Comparison of ENCODE assay signal across 8 mouse cellular contexts in the genomic region with DNA sequence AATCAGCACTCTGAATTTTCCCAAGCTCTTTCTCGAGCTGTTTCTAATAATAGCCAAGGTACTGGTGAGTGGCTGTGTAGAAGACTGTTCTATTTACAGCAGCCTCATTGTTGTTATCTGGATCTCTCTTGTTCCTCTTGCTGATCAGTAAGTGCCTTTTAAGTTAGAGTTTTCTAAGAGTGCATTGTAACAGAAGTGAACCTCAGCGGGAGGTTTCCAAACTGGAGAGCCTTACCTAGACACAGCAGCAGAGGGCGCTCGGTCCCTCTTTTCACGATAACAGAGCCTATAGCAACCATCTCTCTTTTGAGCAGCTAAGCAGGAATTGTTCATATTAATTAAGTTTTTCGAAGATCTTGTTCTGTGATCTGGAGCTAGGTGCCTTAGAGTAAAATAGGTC.
A peak's percentile ranks its signal among the peaks of the same experiment; 100 is the strongest.
DNase-seq lines count a peak whose midpoint lies in the region; ATAC-seq and TF ChIP-seq lines count a peak whose summit lies in the region.

No protein-coding gene starts in this region.

- no peaks in the 10 kb centered on the region for H3K9me3 ChIP-seq in intestine, embryonic 14.5 days (ENCODE audit: control insufficient read depth, low read length)
- no peaks in the 10 kb centered on the region for H3K9me3 ChIP-seq in intestine, embryonic 16.5 days (ENCODE audit: control insufficient read depth, low read length)
- H3K9me3 ChIP-seq in hindbrain, postnatal 0 days (ENCODE audit: low read length), result no peaks in the 10 kb centered on the region
- H3K9me3 ChIP-seq in midbrain, embryonic 13.5 days, result no peaks in the 10 kb centered on the region

- H3K4me1 ChIP-seq in intestine, embryonic 14.5 days (replicated peaks; ENCODE audit: control insufficient read depth, insufficient read depth, low read length), result 0 out of 2 replicates have a peak, but pooled peaks cover 3% of the 10 kb centered on the region
- H3K4me1 ChIP-seq in intestine, embryonic 16.5 days (ENCODE audit: control insufficient read depth, insufficient read depth, low read length), result no peaks in the 10 kb centered on the region
- peaks cover 9% of the 10 kb centered on the region for H3K4me1 ChIP-seq in hindbrain, postnatal 0 days (ENCODE audit: insufficient read depth, low read length)
- peaks cover 40% of the 10 kb centered on the region for H3K4me1 ChIP-seq in midbrain, embryonic 13.5 days (replicated peaks)
- no peaks in the 10 kb centered on the region for H3K4me1 ChIP-seq in spleen, adult 2 months (ENCODE audit: control insufficient read depth, insufficient read depth, insufficient read length)

- no peak for TF ChIP-seq POLR2A in spleen, adult 2 months (IDR thresholded peaks at IDR 0.05; ENCODE audit: low read depth, low read length)

- no peak overlapping the region for H3K4me3 ChIP-seq in intestine, embryonic 14.5 days (ENCODE audit: low read depth, low read length)
- H3K4me3 ChIP-seq in intestine, embryonic 16.5 days (ENCODE audit: low read length), result no peak overlapping the region
- no peak overlapping the region for H3K4me3 ChIP-seq in hindbrain, postnatal 0 days (ENCODE audit: low read length)
- 0 out of 2 replicates have a peak overlapping the region, but pooled peaks have one; percentile 1 for H3K4me3 ChIP-seq in midbrain, embryonic 13.5 days (replicated peaks)
- no peak overlapping the region for H3K4me3 ChIP-seq in spleen, adult 2 months (ENCODE audit: extremely low read depth, insufficient read depth, insufficient read length)

- peak; percentile 92 for DNase-seq in intestine, embryonic 14.5 days (ENCODE audit: low spot score)
- DNase-seq in cerebellum, postnatal 10 days, result peak; percentile 90 to 93
- peak; percentile 35 to 82 for DNase-seq in frontal cortex, postnatal 14 days (ENCODE audit: low spot score in 2 of 2)
- DNase-seq in hindbrain, postnatal 0 days (ENCODE audit: low spot score), result peak; percentile 93
- peak; percentile 32 to 70 for DNase-seq in left cerebral cortex, adult 8-10 months (ENCODE audit: low spot score in 2 of 2)
- DNase-seq in spleen, adult 2 months (ENCODE audit: low read depth in 1 of 2, low spot score in 2 of 2), result peak; percentile 12 to 52

- H3K9ac ChIP-seq in intestine, embryonic 14.5 days (ENCODE audit: low read length), result no peak overlapping the region
- no peak overlapping the region for H3K9ac ChIP-seq in intestine, embryonic 16.5 days (ENCODE audit: low read depth, low read length)
- H3K9ac ChIP-seq in hindbrain, postnatal 0 days (replicated peaks; ENCODE audit: low read length), result no peak overlapping the region
- no peak overlapping the region for H3K9ac ChIP-seq in midbrain, embryonic 13.5 days (replicated peaks)

- TF ChIP-seq CTCF in hindbrain, postnatal 0 days (IDR thresholded peaks at IDR 0.05; ENCODE audit: low read depth), result peak; percentile 90
- peak; percentile 70; the same call in 1 of the 2 replicates for TF ChIP-seq CTCF in spleen, adult 2 months (IDR thresholded peaks at IDR 0.05; ENCODE audit: extremely low read depth, insufficient read depth, insufficient read length, insufficient replicate concordance)

- WGBS in intestine, embryonic 14.5 days, result 7% methylated on average over 6 of the region's 6 CpGs
- 6% methylated on average over 6 of the region's 6 CpGs for WGBS in intestine, embryonic 16.5 days
- WGBS in hindbrain, postnatal 0 days, result under 1% methylated on average over 6 of the region's 6 CpGs
- WGBS in midbrain, embryonic 13.5 days, result 1% methylated on average over 6 of the region's 6 CpGs
- WGBS in spleen, adult 2 months, result 9% methylated on average over 6 of the region's 6 CpGs

- no peak overlapping the region for H3K4me2 ChIP-seq in intestine, embryonic 14.5 days (ENCODE audit: low read length)
- H3K4me2 ChIP-seq in intestine, embryonic 16.5 days (ENCODE audit: low read depth, low read length), result no peak overlapping the region
- peak overlapping the region; percentile 24; the same call in 1 of the 2 replicates for H3K4me2 ChIP-seq in hindbrain, postnatal 0 days (ENCODE audit: low read depth, low read length)
- H3K4me2 ChIP-seq in midbrain, embryonic 13.5 days (replicated peaks), result peak overlapping the region; percentile 37

- H3K36me3 ChIP-seq in intestine, embryonic 14.5 days (ENCODE audit: control insufficient read depth, insufficient read depth, low read length), result no peaks in the 10 kb centered on the region
- no peaks in the 10 kb centered on the region for H3K36me3 ChIP-seq in intestine, embryonic 16.5 days (ENCODE audit: control insufficient read depth, insufficient read depth, low read length)
- no peaks in the 10 kb centered on the region for H3K36me3 ChIP-seq in hindbrain, postnatal 0 days (ENCODE audit: insufficient read depth, low read length)
- H3K36me3 ChIP-seq in midbrain, embryonic 13.5 days, result no peaks in the 10 kb centered on the region
- no peaks in the 10 kb centered on the region; the same call in 1 of the 2 replicates for H3K36me3 ChIP-seq in spleen, adult 2 months (ENCODE audit: control insufficient read depth, insufficient read depth, low read length)

- ATAC-seq in intestine, embryonic 14.5 days (replicated peaks; ENCODE audit: low FRiP score, low TSS enrichment, low read depth), result no peak
- no peak for ATAC-seq in intestine, embryonic 16.5 days
- peak; percentile 48 for ATAC-seq in hindbrain, postnatal 0 days
- ATAC-seq in midbrain, embryonic 13.5 days, result no peak

- no peaks in the 10 kb centered on the region for H3K27me3 ChIP-seq in intestine, embryonic 14.5 days (replicated peaks; ENCODE audit: control insufficient read depth, insufficient read depth, low read length)
- H3K27me3 ChIP-seq in intestine, embryonic 16.5 days (replicated peaks; ENCODE audit: control insufficient read depth, insufficient read depth, low read length), result no peaks in the 10 kb centered on the region
- H3K27me3 ChIP-seq in hindbrain, postnatal 0 days (ENCODE audit: insufficient read depth, low read length), result no peaks in the 10 kb centered on the region; the same call in 1 of the 2 replicates
- peaks cover 65% of the 10 kb centered on the region for H3K27me3 ChIP-seq in midbrain, embryonic 13.5 days
- no peaks in the 10 kb centered on the region; the same call in 1 of the 2 replicates for H3K27me3 ChIP-seq in spleen, adult 2 months (ENCODE audit: control insufficient read depth, insufficient read depth, low read length)

- no peak overlapping the region for H3K27ac ChIP-seq in intestine, embryonic 14.5 days (ENCODE audit: low read depth)
- no peak overlapping the region for H3K27ac ChIP-seq in intestine, embryonic 16.5 days (ENCODE audit: low read length)
- H3K27ac ChIP-seq in hindbrain, postnatal 0 days, result peak overlapping the region; percentile 72; the same call in 1 of the 2 replicates
- H3K27ac ChIP-seq in midbrain, embryonic 13.5 days, result peak overlapping the region; percentile 83
- no peak overlapping the region for H3K27ac ChIP-seq in spleen, adult 2 months (ENCODE audit: insufficient read depth, low read length)

Comparison
In these comparisons a context has a peak if more than half of its experiments do, and no peak if none do; other contexts are left out.
1. DNase-seq: peak in every context shown above with its lines; median percentile 93 in hindbrain, postnatal 0 days; 92 in intestine, embryonic 14.5 days; 92 in cerebellum, postnatal 10 days; 58 in frontal cortex, postnatal 14 days; 51 in left cerebral cortex, adult 8-10 months; 32 in spleen, adult 2 months.
2. H3K27ac ChIP-seq: peak in hindbrain, postnatal 0 days (single experiment) and midbrain, embryonic 13.5 days (single experiment); none in intestine, embryonic 14.5 days (single experiment), intestine, embryonic 16.5 days (single experiment) and spleen, adult 2 months (single experiment).
3. H3K4me2 ChIP-seq: peak in hindbrain, postnatal 0 days (single experiment) and midbrain, embryonic 13.5 days (single experiment); none in intestine, embryonic 14.5 days (single experiment) and intestine, embryonic 16.5 days (single experiment).